Mouse (Mus musculus): ENCODE data around the gene Cypt4.
"Not testable (repeated sequence)": the region's sequence is repeated elsewhere in the genome, so short reads cannot be mapped to it uniquely, and the experiment has no call there.

Cypt4 gene

DNA sequence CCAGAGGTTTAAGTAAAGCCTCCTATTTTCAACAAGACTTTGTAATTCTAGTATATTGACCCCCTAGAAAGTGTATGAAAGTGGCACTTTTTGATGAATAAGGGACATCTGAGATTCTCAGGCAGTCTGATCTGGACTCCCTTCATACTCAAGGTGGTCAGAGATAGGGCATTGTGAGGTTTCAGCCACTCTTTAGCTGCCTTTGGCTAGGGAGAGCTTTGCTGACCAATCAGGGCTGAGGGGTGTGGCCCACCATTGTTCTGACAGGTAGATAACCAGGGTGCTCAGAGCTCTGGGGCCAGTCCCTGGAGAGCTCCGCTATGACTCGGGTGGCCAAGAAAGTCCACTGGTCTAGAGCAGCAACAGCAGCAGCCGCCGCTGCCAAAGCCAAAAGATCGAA is at the start of gene Cypt4:
Gene Cypt4, plus strand, starts transcription at position 301 of the 400 bp plus-strand sequence.
- DNase-seq (ENCODE audit: low spot score), result no peak

DNA sequence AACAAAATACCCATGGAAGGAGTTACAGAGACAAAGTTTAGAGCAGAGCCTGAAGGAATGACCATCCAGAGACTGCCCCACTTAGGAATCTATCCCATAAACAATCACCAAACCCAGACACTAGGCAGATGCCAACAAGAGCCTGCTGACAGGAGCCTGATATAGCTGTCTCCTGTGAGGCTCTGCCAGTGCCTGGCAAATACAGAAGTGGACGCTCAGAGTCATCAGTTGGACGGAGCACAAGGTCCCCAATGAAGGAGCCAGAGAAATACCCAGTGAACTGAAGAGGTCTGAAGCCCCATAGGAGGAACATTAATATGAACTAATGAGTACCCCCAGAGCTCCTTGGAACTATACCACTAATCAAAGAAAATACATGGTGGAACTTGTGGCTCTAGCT is 12.3 kb downstream of the Cypt4 start:
- DNase-seq (ENCODE audit: low spot score), result not testable (repeated sequence)
